Mouse (Mus musculus) urinary bladder, adult 18-20 months (tissue): Measurements from ENCODE around the gene Ubap2l.

Experiments used
- DNase-seq, 2 experiments: peaks; one replicate each; pipeline ENCODE4 v3.0.0; 2022; ENCODE audit warnings: low spot score in 2 of 2, mixed read lengths in 2 of 2

Ubap2l gene

GRCm38 (mm10) chr3:90067851-90068250 is 15.4 kb upstream of the Ubap2l start:
- DNase-seq: no peak

- DNase-seq: no peak
Measured at GRCm38 (mm10) chr3:90065553-90065952, 13.1 kb upstream of the Ubap2l start.

- DNase-seq: no peak
Measured at GRCm38 (mm10) chr3:90064383-90064782, 12.0 kb upstream of the Ubap2l start.

- no peak for DNase-seq
Measured at GRCm38 (mm10) chr3:90062539-90062938, 10.1 kb upstream of the Ubap2l start.

GRCm38 (mm10) chr3:90061549-90061948 is 9.1 kb upstream of the Ubap2l start:
- no peak for DNase-seq

GRCm38 (mm10) chr3:90051441-90052350 is 732 bp downstream of the Ubap2l start, which contains the start of gene 4933434E20Rik:
Gene 4933434E20Rik, plus strand, starts transcription at chr3:90051636.
- peak in 1 of 2 experiments; percentile 47 for DNase-seq

GRCm38 (mm10) chr3:90049691-90050090 is 2.7 kb downstream of the Ubap2l start:
- DNase-seq: no peak

GRCm38 (mm10) chr3:90036263-90036662 is 16.2 kb downstream of the Ubap2l start:
- DNase-seq: no peak

GRCm38 (mm10) chr3:90034653-90035052 is 17.8 kb downstream of the Ubap2l start:
- no peak for DNase-seq

- DNase-seq: no peak
Measured at GRCm38 (mm10) chr3:90016626-90017025, 35.8 kb downstream of the Ubap2l start.

GRCm38 (mm10) chr3:90010291-90010690 is 42.1 kb downstream of the Ubap2l start:
- no peak for DNase-seq

GRCm38 (mm10) chr3:90004091-90004796 is 48.2 kb downstream of the Ubap2l start:
- DNase-seq: no peak

GRCm38 (mm10) chr3:89999830-90000229 is 52.6 kb downstream of the Ubap2l start:
- no peak for DNase-seq

- DNase-seq: peak in 1 of 2 experiments; percentile 17
Measured at GRCm38 (mm10) chr3:89999090-89999489, 53.3 kb downstream of the Ubap2l start.

GRCm38 (mm10) chr3:89998612-89999054 is 53.8 kb downstream of the Ubap2l start, which contains the start of gene Hax1:
Gene Hax1, minus strand, starts transcription at chr3:89998780.
- DNase-seq: peak; percentile 83 to 90

GRCm38 (mm10) chr3:89997791-89998495 is 54.5 kb downstream of the Ubap2l start:
- peak in 1 of 2 experiments; percentile 11 for DNase-seq

GRCm38 (mm10) chr3:89994807-89995515 is 57.5 kb downstream of the Ubap2l start:
- DNase-seq: no peak

- DNase-seq: no peak
Measured at GRCm38 (mm10) chr3:89987822-89988221, 64.6 kb downstream of the Ubap2l start.

GRCm38 (mm10) chr3:89987211-89987610 is 65.2 kb downstream of the Ubap2l start:
- no peak for DNase-seq

GRCm38 (mm10) chr3:89982426-89982825 is 70.0 kb downstream of the Ubap2l start:
- DNase-seq: no peak

GRCm38 (mm10) chr3:89976859-89977258 is 75.6 kb downstream of the Ubap2l start:
- no peak for DNase-seq
